Mouse (Mus musculus) retina, adult 2 months (tissue): ENCODE measurements around the gene Zfp830.
A peak's percentile ranks its signal among the peaks of the same experiment; 100 is the strongest.

Source experiments
- DNase-seq: peaks from one replicate; pipeline ENCODE4 v3.0.0-alpha.2; 2012; ENCODE audit warnings: low read depth, low spot score

Gene Zfp830

DNA sequence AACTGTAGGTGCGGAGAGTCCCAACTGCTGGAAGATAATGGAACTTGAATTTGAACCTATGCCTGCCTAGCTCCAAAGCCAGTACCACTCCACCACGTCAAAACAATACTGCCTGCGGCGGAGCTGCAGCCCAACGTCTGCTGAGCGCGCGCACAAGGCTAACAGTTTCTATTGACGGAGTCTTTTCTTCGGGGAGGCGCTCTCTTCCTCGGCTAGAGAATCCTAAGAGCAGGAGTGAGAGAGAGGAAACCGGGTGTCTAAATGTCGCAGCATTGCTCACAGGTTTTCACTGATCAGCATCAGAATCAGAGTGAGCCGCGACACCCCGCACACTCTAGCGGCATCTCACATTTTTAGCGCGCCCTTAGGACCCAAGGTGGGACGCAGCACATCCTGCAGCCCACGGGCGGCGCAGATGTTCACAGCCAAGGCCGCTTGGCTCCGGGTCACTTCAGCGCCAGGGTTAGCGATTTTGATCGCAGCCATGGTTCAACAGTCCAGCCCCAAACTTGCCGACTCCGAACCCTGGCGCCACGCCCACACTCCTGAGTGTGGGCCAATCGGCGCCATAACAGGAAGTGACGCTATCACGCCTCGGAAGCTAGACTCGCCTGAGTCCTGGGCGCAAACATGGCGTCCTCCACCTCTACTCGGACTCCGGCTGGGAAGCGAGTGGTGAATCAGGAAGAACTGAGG lies at the start of gene Zfp830, which contains the start of gene Cct6b:
TSS of gene Zfp830 (plus strand) at position 604 of the 696 bp plus-strand sequence.
TSS of gene Cct6b (minus strand) at position 580 of the 696 bp plus-strand sequence.
- peak; percentile 90 for DNase-seq

DNA sequence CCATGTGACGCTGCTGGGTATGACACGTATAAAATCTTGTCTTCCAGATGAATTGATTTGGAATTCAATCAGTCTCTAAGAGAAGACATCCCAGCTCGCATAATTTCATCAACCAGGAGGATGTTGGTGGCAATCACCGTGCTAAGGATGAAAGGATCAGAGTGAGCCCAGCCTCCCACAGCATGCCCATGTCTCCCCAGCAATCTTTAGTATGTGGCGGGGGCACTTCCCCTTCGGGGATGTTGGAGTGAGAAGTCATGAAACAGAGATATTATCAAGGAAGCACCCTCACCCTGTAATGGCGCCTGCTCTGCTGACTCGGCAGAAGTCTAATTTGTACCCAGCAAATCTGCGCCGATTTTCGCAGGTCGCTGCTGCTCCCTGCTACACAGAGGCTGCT lies 44.9 kb upstream of the Zfp830 start:
- DNase-seq = no peak

DNA sequence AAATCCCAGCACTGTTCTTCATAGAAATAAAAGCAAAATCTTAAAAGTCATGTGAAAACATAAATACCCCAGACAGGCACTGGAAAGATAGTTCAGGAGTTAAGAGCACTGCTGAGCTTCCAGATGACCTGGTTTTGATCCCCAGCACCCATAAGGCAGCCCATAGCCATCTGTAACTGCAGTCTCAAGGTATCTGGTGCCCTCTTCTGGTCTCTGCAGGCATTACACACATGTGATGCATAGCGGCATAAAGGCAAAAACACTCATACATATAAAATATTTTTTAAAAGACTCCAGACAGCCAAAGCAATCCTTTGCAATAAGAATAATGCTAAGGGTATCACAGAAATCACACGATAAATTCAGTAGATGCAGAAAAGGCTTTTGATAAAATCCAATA lies 37.3 kb upstream of the Zfp830 start:
- no peak for DNase-seq

DNA sequence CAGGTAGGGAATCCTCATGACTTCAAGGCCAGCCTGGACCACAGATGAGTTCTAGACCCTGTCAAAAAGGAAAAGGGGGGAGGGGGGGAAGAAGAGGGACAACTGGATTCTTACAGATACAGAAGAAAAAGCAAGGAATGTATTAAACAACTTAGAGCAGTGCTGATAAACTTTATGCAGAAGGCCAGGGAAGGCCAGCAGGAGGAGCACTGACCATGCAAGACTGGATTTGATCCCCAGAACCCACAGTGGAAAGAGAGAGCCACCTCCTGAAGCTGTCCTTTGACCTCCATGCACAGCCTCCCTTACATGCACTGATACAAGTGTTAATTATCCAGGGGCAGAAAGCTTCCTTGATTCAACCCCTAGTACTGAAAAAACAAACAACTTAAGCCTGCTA lies 29.9 kb upstream of the Zfp830 start:
- no peak for DNase-seq

DNA sequence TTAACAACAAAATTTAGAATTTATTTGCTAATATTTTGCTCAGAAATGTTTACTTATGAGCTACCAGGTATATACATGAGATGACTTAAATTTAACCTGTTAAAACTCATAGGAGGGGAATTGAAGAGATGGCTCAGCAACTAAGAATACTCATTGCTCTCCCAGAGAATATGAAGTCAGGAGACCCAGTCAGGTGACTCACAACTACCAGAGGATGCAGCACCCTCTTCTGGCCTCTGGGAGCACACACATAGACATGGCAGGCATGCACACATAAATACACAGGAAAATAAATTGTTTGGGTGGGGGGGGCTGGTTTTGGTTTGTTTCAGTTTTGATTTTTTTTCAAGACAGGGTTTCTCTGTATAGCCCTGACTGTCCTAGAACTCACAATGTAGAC lies 25.1 kb upstream of the Zfp830 start:
- no peak for DNase-seq

DNA sequence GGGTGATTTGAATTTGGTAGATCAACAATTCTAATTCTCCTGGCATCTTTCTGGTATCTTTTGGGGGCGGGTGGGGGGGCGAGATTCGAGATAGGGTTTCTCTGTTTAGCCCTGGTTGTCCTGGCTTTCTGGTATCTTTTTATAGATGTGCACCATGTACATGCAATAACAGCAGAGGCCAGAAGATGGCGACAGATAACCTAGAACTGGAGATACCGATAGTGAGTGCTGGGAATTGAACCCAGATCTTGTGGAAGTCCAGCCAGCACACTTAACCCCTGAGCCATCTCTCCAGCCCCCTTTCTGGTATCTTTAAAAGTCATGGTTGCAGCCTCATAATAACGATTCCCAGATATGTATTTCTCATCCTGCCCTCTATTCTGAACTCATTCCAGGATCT lies 18.0 kb upstream of the Zfp830 start:
- DNase-seq = peak; percentile 4

DNA sequence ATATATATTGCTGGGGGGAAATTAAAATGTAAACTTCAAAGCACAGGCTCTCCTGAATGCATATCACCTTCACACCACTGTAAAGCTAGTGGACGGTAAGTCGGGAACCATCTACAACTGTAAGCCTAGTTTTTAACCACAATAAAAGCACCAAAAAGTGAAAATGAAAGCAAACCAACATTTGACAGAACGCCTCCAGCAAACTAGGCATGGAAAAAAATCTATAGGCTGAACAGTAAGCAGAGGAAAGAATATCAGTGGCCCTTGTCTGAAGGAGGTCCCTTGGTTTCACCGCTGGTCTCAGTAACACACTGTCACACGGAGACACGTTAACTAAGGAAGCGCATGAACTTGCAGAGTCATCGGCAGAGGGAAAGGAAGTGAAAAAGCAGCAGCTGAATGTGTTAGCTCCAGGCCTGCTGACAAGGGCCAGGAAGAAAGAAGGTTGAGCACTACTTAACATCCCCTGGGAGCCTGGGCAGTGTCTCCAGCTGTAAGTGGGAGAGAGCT lies 17.2 kb upstream of the Zfp830 start:
- DNase-seq = no peak

DNA sequence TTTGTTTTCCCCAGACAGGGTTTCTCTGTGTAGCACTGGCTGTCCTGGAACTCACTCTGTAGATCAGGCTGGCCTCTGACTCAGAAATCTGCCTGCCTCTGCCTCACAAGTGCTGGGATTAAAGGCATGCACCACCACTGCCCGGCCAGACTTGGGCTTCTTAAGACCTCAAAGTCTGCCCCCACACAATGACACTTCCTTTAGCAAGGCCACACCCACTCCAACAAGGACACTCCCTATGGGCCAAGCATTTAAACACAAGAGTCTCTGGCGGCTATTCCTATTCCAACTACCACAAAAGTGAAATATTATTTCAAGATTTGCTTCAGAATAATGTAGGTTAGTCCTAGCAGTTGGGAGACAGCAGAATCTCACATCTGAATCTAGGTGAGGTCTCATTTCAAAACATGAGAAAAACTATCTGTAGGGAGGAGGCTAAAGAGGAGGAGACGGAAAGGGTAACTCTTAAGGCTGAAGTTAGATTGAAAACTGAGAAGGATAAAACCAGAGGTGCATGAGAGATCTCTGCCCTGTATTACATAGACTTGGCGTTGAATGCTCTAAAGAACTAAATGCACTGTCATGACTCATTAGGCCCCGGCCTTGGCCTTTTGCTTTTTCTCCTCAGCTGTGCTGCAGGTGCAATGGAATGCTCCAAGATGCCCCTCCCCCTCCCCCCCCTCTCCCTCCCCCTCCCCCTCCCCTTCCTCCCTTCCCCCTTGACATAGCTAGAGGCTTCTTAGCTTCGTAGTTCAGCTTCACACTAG lies 11.6 kb upstream of the Zfp830 start:
- DNase-seq = no peak

DNA sequence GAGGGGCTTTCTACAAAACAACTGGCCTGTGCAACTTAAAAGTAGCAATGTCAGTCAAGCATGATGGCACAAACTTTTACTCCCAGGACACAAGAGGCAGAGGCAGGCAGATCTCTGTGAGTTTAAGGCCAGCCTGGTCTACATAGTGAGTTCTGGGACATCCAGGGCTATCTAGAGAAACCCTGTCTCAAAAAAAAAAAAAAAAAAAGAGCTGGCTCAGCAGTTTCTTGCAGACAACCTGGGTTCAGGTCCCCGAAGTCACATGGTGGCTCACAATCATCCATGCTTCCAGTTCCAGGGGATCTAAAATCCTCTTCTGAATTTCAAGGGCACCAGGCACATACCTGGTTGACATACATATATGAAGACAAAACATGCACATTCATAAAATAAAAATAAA lies 8.2 kb upstream of the Zfp830 start:
- DNase-seq = no peak

DNA sequence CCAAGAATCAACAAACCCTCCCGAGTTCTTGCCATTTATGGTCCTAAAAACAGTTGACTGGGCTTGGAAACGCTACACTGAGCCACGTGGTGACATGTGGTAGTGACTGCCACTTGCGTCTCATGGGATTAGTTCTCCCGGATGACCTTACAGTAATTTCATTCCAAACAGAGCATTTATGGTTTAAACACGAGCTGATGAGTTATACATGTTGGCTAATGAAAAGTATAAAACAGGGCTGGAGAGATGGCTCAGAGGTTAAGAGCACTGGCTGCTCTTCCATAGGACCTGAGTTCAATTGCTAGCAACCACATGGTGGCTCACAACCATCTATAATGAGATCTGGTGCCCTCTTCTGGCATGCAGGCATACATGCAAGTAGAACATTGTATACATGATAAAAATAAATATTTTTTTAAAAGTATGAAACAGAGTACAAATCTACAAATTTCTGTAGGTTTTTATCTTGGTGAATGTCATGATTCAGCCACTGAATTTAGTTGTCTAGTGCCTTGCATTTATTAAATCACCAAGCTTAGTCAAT lies 1.8 kb upstream of the Zfp830 start:
- no peak for DNase-seq

DNA sequence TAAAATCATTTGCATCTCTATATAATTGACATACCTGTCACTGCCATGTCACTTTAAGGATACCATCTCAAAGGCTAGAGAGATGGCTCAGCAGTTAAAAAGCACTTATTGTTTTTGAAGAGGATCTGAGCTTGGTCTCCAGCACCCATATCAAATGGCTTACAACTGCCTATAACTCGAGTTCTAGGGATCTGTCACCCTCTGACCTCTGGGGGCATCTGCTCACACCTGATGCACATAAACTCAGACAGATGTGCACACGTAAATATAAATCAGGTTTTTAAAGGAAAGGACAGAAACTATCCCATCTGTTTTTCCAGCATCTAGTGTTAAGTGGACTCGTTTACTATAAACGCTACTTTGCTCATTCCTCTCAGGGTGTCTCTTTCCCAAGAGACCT lies 884 bp upstream of the Zfp830 start:
- no peak for DNase-seq

DNA sequence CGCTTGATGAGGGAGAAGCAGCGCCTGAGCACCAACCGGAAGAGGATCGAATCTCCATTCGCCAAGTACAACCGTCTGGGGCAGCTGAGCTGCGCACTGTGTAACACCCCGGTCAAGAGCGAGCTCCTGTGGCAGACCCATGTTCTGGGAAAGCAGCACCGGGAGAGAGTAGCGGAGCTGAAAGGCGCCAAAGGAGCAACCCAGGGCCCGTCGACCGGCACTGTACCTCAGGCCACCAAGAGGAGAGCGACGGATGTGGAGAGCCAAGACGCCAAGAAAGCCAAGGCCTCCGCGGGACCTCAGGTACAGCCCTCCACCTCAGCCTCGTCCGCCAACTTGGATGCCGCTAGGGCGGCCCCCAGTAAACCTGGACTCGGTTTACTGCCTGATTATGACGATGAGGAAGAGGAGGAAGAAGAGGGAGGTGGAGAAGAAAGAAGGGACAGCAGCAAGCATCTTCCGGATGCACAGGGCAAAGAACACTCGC lies 336 bp downstream of the Zfp830 start:
- DNase-seq = no peak

DNA sequence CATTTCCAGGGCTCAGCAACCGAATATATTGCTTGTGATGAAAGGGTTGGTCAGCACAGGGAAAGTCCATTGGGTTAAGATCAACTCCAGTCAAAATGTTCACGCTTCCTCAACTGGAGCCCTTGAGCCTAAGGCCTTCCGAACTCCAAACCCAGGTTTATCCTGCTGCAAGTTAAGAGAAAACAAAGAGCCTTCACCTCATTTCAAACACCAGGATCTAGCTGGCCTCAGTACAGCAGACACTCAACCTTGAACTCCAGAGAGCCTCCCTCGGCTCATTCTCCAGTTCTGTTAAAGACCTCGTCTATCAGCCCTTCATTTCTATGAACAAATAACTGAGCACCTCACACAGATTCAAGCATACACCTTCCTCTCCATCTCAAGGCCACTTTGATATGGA lies 16.0 kb downstream of the Zfp830 start:
- no peak for DNase-seq

DNA sequence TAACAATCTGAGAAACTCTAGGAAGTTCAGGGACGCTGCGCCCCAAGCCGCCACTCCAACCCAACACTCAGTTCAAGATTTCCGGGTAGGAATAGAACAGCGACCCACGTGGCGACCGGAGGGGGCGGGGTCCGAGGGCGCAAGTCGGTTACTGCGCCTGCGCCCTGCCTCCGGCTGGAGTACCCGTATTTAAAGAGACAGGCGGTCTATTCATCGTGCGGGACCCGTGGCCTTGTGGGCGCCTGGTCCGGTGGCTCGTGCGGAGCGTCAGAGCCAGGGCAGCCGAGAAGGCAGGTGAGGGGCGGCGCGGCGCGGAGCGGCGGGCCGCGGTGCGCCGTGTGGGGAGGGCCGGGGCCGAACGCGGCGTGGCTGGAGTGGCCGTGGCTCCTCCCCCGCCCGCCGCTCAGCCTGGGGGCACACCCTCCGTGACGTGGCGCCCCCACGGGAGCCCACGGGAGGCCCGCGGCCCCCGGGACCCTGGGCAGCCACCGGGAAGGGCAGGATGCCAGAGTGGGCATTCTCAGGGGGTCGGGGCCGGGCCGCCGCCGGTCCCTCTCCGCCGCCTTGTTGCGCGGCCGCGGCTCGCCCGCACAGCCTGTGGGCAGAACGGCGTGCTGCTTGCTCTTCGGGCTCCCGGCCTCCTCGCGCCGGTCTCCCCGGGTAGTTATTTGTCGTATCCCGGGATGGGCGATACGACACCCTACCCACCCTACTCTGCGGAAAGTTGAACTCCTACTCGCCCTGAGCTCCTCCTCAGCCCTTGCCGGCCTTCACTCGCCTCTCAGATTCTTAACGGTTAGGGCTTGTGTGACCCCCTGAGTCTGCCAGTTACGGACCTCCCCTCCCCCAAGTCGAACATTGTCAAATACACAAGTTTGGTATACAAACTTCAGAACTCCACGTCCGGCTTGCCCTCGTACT lies 17.1 kb downstream of the Zfp830 start, which contains the start of gene Lig3:
TSS of gene Lig3 (plus strand) at position 126 of the 921 bp plus-strand sequence.
- DNase-seq = peak; percentile 84

DNA sequence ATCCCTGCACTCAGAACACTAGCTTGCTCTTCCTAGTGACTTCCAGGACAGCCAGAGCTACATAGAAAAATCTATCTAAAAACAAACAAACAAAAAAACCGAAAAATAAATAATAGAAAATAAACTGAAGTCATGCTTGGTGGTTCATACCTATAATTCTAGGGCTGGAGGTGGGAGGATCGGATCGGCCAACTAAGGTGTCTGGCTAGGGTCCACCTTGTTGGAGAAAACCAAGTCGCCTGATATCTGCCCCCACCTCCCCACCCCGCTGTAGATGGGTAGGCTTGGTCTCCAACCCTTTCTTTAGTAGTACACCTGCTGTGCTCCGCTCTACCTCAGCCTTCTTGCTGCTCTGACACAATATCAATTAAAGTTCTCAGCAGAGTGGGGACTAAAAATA lies 18.1 kb downstream of the Zfp830 start:
- DNase-seq = no peak

DNA sequence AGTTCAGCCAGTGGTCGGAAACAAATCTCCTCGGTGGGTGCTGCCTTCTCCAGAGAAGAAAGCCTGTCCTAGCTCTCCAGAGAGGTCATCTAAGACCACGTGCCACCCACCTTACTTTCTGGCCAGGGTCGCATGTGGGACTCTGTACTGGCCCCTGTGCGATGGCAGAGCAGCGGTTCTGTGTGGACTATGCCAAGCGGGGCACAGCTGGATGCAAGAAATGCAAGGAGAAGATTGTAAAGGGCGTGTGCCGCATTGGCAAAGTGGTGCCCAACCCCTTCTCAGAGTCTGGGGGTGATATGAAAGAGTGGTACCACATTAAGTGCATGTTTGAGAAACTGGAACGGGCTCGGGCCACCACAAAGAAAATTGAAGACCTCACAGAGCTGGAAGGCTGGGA lies 19.3 kb downstream of the Zfp830 start:
- no peak for DNase-seq

DNA sequence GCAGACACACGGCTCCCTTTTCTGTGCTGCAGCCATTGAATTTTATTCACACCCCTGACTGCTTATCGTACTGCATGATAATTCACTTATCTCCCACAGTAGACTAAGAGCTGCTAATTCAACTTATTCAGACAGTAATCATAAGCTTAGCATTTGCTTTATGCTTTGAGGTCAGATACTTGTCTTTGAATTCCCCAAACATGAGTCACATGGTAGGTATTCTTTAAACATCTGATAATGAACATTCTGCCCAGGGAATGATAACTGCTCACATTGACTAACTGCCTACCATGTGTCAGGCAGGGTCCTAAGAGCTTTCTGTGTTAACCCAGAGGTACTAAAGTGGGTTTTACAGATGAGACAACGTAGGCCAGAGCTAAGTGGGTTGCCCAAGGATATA lies 42.5 kb downstream of the Zfp830 start:
- DNase-seq = no peak

DNA sequence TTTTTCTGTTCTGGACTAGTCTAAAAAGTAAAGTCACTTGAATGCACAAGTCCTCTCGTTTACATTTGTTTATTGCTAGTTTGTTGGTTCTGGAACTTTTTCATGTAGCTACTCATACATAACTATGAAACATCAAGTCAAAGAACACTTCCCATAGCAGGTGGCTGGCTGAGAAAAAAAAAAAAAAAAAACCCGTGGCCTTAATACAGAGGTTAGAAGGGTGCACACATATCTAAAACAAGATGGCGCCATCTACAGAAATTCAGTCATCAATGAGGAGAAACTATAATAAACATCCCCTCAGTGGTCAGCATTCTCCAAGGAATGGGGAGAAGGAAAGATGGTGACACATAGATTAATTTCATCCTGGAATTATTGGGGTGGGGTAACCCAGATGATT lies 43.2 kb downstream of the Zfp830 start:
- DNase-seq = no peak

DNA sequence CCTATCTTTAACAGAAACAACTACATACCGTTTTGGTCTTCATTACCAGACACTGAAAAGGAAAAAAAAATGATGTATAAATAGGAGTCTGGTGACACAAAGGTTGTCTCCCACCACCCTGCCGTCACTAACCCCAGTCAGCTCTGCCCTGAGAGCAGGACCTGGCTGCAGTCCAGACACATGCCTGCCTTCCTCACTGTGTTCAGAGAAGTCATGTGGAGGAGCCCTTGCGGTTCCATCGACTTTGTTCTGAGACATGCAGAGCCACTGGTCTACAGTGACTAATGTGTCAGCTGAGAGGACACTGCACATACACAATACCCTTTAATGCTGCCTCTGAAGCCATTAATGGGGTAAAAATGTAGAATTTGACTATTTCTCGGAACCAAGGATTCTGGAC lies 44.3 kb downstream of the Zfp830 start:
- DNase-seq = no peak
